ENCODE assay signal across 8 mouse cellular contexts in the genomic region with DNA sequence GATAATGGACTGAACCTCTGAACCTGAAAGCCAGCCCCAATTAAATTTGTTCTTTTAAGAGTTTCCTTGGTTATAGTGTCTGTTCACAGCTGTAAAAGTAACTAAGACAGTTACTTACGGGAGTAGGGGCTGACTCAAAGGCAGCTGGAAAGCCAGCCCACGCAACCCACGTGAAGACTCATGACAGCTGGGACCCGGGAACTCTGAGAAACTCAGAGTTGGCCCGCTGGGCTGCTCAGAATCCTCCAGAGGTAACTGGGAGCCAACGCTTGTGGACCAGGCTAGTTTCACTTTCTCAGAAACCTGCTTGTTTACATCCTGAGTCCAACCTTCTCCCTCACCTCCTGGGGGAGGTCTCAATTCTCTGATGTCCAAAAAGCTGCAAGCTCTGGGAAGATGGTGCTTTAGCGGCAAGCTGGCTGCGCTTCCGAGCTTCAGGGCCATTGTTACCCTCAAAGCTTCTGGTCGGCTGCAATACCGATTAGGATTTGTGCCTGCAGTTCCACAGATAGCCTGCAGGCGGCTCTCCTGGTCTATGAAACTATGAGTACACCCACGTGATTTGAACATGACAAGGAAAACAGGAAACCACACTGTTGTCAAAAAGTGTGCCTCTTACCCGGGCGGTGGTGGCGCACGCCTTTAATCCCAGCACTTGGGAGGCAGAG. TPM values are rescaled to one million over a fixed set of nuclear protein-coding genes. Genes with fewer than 3 reads are reported as not detected.
DNase-seq lines count a peak whose midpoint lies in the region; ATAC-seq and TF ChIP-seq lines count a peak whose summit lies in the region.

No protein-coding gene starts in this region.

- H3K9me3 ChIP-seq in forebrain, embryonic 12.5 days, result no peaks in the 10 kb centered on the region
- H3K9me3 ChIP-seq in heart, embryonic 16.5 days (replicated peaks; ENCODE audit: control insufficient read depth, low read length), result no peaks in the 10 kb centered on the region
- no peaks in the 10 kb centered on the region for H3K9me3 ChIP-seq in liver, embryonic 14.5 days (ENCODE audit: control insufficient read depth, low read length)
- H3K9me3 ChIP-seq in stomach, embryonic 15.5 days, result no peaks in the 10 kb centered on the region

- 0 out of 2 replicates have a peak overlapping the region, but pooled peaks have one; percentile 15 for H3K4me3 ChIP-seq in forebrain, embryonic 12.5 days (replicated peaks)
- peak overlapping the region; percentile 41 for H3K4me3 ChIP-seq in heart, embryonic 16.5 days (ENCODE audit: low read length)
- peak overlapping the region; percentile 58 to 74 for H3K4me3 ChIP-seq in liver, embryonic 14.5 days (ENCODE audit: insufficient read depth in 1 of 2, low read depth in 2 of 2, low read length in 2 of 2)
- peak overlapping the region; percentile 24 for H3K4me3 ChIP-seq in stomach, embryonic 15.5 days (replicated peaks)

- H3K36me3 ChIP-seq in forebrain, embryonic 12.5 days (replicated peaks), result peaks cover 19% of the 10 kb centered on the region
- peaks cover 14% of the 10 kb centered on the region for H3K36me3 ChIP-seq in heart, embryonic 16.5 days (ENCODE audit: control insufficient read depth, insufficient read depth)
- peaks cover 10% of the 10 kb centered on the region for H3K36me3 ChIP-seq in liver, embryonic 14.5 days (replicated peaks; ENCODE audit: control insufficient read depth, insufficient read depth, low read depth)
- peaks cover 9% of the 10 kb centered on the region; the same call in 1 of the 2 replicates for H3K36me3 ChIP-seq in stomach, embryonic 15.5 days

- 14% methylated on average over 17 of the region's 17 CpGs for WGBS in forebrain, embryonic 12.5 days
- 11% methylated on average over 17 of the region's 17 CpGs for WGBS in heart, embryonic 16.5 days
- WGBS in liver, embryonic 14.5 days (ENCODE audit: insufficient replicate concordance), result 6% methylated on average over 17 of the region's 17 CpGs
- 14% methylated on average over 17 of the region's 17 CpGs for WGBS in stomach, embryonic 15.5 days

- TF ChIP-seq CTCF in liver, embryonic 14.5 days (IDR thresholded peaks at IDR 0.05; ENCODE audit: low read depth), result peak; percentile 93

- peaks cover 32% of the 10 kb centered on the region for H3K27me3 ChIP-seq in forebrain, embryonic 12.5 days
- peaks cover 8% of the 10 kb centered on the region; the same call in 1 of the 2 replicates for H3K27me3 ChIP-seq in heart, embryonic 16.5 days (ENCODE audit: control insufficient read depth, insufficient read depth, low read length)
- no peaks in the 10 kb centered on the region for H3K27me3 ChIP-seq in liver, embryonic 14.5 days (ENCODE audit: control insufficient read depth, insufficient read depth, low read length)
- H3K27me3 ChIP-seq in stomach, embryonic 15.5 days (replicated peaks), result no peaks in the 10 kb centered on the region

- ATAC-seq in forebrain, embryonic 12.5 days (ENCODE audit: low FRiP score), result peak; percentile 2; the same call in 1 of the 2 replicates
- ATAC-seq in heart, embryonic 16.5 days (replicated peaks; ENCODE audit: extremely low read depth, insufficient read depth, low FRiP score), result peak; percentile 37; the same call in 1 of the 2 replicates
- ATAC-seq in liver, embryonic 14.5 days (ENCODE audit: insufficient read depth), result peak; percentile 49
- no peak for ATAC-seq in stomach, embryonic 15.5 days (ENCODE audit: insufficient read depth, low FRiP score, low read depth)

- peak overlapping the region; percentile 29; the same call in 1 of the 2 replicates for H3K9ac ChIP-seq in forebrain, embryonic 12.5 days
- peak overlapping the region; percentile 38; the same call in 1 of the 2 replicates for H3K9ac ChIP-seq in heart, embryonic 16.5 days (ENCODE audit: low read length)
- peak overlapping the region; percentile 73 for H3K9ac ChIP-seq in liver, embryonic 14.5 days (replicated peaks)
- H3K9ac ChIP-seq in stomach, embryonic 15.5 days, result no peak overlapping the region; the same call in 1 of the 2 replicates

- no peak for TF ChIP-seq EP300 in liver, embryonic 14.5 days (IDR thresholded peaks at IDR 0.05; ENCODE audit: low read depth)

- H3K4me2 ChIP-seq in forebrain, embryonic 12.5 days, result peak overlapping the region; percentile 40
- H3K4me2 ChIP-seq in heart, embryonic 16.5 days (ENCODE audit: low read depth, low read length), result peak overlapping the region; percentile 62
- peak overlapping the region; percentile 79 for H3K4me2 ChIP-seq in liver, embryonic 14.5 days (ENCODE audit: low read depth)
- H3K4me2 ChIP-seq in stomach, embryonic 15.5 days, result peak overlapping the region; percentile 47

- H3K27ac ChIP-seq in forebrain, embryonic 12.5 days, result no peak overlapping the region
- H3K27ac ChIP-seq in heart, embryonic 16.5 days (ENCODE audit: low read length), result no peak overlapping the region
- peak overlapping the region; percentile 83 for H3K27ac ChIP-seq in liver, embryonic 14.5 days
- no peak overlapping the region for H3K27ac ChIP-seq in stomach, embryonic 15.5 days

- peak; percentile 92 to 98 for DNase-seq in CD8-positive naive resting alpha-beta T cell, adult 2 months (ENCODE audit: low read depth in 2 of 2, low spot score in 2 of 2)
- DNase-seq in c-Kit-positive CD71-negative TER-119-negative erythroid progenitor cells, embryonic 14.5 days (ENCODE audit: low read depth), result peak; percentile 96
- DNase-seq in kidney, postnatal 25 days, result peak; percentile 95 to 98
- DNase-seq in liver, embryonic 14.5 days (ENCODE audit: low read depth in 3 of 3, low spot score in 3 of 3), result peak; percentile 87 to 90 (median 89)
- peak; percentile 88 for DNase-seq in neural tube, embryonic 10.5 days (ENCODE audit: extremely low spot score, low spot score)

- H3K4me1 ChIP-seq in forebrain, embryonic 12.5 days, result peaks cover 9% of the 10 kb centered on the region
- peaks cover 7% of the 10 kb centered on the region for H3K4me1 ChIP-seq in heart, embryonic 16.5 days (ENCODE audit: control insufficient read depth, insufficient read depth, low read length)
- H3K4me1 ChIP-seq in liver, embryonic 14.5 days (replicated peaks; ENCODE audit: control insufficient read depth in 2 of 2, insufficient read depth in 2 of 2, low read length in 1 of 2), result peaks cover 3 to 20% of the 10 kb centered on the region in 2 experiments
- peaks cover 7% of the 10 kb centered on the region; the same call in 1 of the 2 replicates for H3K4me1 ChIP-seq in stomach, embryonic 15.5 days

RNA-seq across cellular contexts. Expression of a gene that starts 4.6 kb away (rescaled TPM):
- 37.2 and 39.2 TPM in 2 replicates for polyA plus RNA-seq in forebrain, embryonic 12.5 days (2016; fragmentation: Nextera tagmentation; extraction: Ambion mirVana)
- 90.5 and 110 TPM in 2 replicates for polyA plus RNA-seq in heart, embryonic 16.5 days (2015; fragmentation: Nextera tagmentation; extraction: Ambion mirVana)
- 29.2 and 37.1 TPM in 2 replicates for polyA plus RNA-seq in liver, embryonic 14.5 days (2012; rRNA removed)
- 55.6 and 57.2 TPM in 2 replicates for polyA plus RNA-seq in liver, embryonic 14.5 days (2014; fragmentation: Nextera tagmentation; extraction: Ambion mirVana)
- 135 and 148 TPM in 2 replicates for polyA plus RNA-seq in stomach, embryonic 15.5 days (2015; fragmentation: Nextera tagmentation; extraction: Ambion mirVana)

RNA-seq across cellular contexts. Expression of a gene that starts 16.4 kb away (rescaled TPM):
- polyA plus RNA-seq in forebrain, embryonic 12.5 days (2016; fragmentation: Nextera tagmentation; extraction: Ambion mirVana), result 614 and 623 TPM in 2 replicates
- 256 and 260 TPM in 2 replicates for polyA plus RNA-seq in heart, embryonic 16.5 days (2015; fragmentation: Nextera tagmentation; extraction: Ambion mirVana)
- 161 and 199 TPM in 2 replicates for polyA plus RNA-seq in liver, embryonic 14.5 days (2012; rRNA removed)
- 127 and 143 TPM in 2 replicates for polyA plus RNA-seq in liver, embryonic 14.5 days (2014; fragmentation: Nextera tagmentation; extraction: Ambion mirVana)
- 361 and 392 TPM in 2 replicates for polyA plus RNA-seq in stomach, embryonic 15.5 days (2015; fragmentation: Nextera tagmentation; extraction: Ambion mirVana)

RNA-seq across cellular contexts. Expression of a gene that starts 22.4 kb away (rescaled TPM):
- 11.0 and 12.9 TPM in 2 replicates for polyA plus RNA-seq in forebrain, embryonic 12.5 days (2016; fragmentation: Nextera tagmentation; extraction: Ambion mirVana)
- polyA plus RNA-seq in heart, embryonic 16.5 days (2015; fragmentation: Nextera tagmentation; extraction: Ambion mirVana), result 8.4 and 8.8 TPM in 2 replicates
- 3.6 and 4.2 TPM in 2 replicates for polyA plus RNA-seq in liver, embryonic 14.5 days (2012; rRNA removed)
- 1.1 and 1.3 TPM in 2 replicates for polyA plus RNA-seq in liver, embryonic 14.5 days (2014; fragmentation: Nextera tagmentation; extraction: Ambion mirVana)
- 12.5 and 14.1 TPM in 2 replicates for polyA plus RNA-seq in stomach, embryonic 15.5 days (2015; fragmentation: Nextera tagmentation; extraction: Ambion mirVana)

RNA-seq across cellular contexts. Expression of a gene that starts 24.5 kb away (rescaled TPM):
- 16.2 and 17.3 TPM in 2 replicates for polyA plus RNA-seq in forebrain, embryonic 12.5 days (2016; fragmentation: Nextera tagmentation; extraction: Ambion mirVana)
- 10.1 and 10.4 TPM in 2 replicates for polyA plus RNA-seq in heart, embryonic 16.5 days (2015; fragmentation: Nextera tagmentation; extraction: Ambion mirVana)
- 1.8 and 1.9 TPM in 2 replicates for polyA plus RNA-seq in liver, embryonic 14.5 days (2012; rRNA removed)
- polyA plus RNA-seq in liver, embryonic 14.5 days (2014; fragmentation: Nextera tagmentation; extraction: Ambion mirVana), result 0.76 and 0.97 TPM in 2 replicates
- polyA plus RNA-seq in stomach, embryonic 15.5 days (2015; fragmentation: Nextera tagmentation; extraction: Ambion mirVana), result 5.1 and 5.9 TPM in 2 replicates

RNA-seq across cellular contexts. Expression of a gene that starts 37.3 kb away (rescaled TPM):
- 0.41 TPM in 2 replicates for polyA plus RNA-seq in forebrain, embryonic 12.5 days (2016; fragmentation: Nextera tagmentation; extraction: Ambion mirVana)
- 0.41 and 1.2 TPM in 2 replicates for polyA plus RNA-seq in heart, embryonic 16.5 days (2015; fragmentation: Nextera tagmentation; extraction: Ambion mirVana)
- polyA plus RNA-seq in liver, embryonic 14.5 days (2012; rRNA removed), result 0.19 and 0.21 TPM in 2 replicates
- polyA plus RNA-seq in liver, embryonic 14.5 days (2014; fragmentation: Nextera tagmentation; extraction: Ambion mirVana), result not detected in 2 replicates
- 0.86 TPM in 1 of 2 replicates, not detected in the other for polyA plus RNA-seq in stomach, embryonic 15.5 days (2015; fragmentation: Nextera tagmentation; extraction: Ambion mirVana)

Comparison
In these comparisons a context has a peak if more than half of its experiments do, and no peak if none do; other contexts are left out.
1. H3K4me3 ChIP-seq: peak in every context shown above with its lines; median percentile 66 in liver, embryonic 14.5 days; 41 in heart, embryonic 16.5 days; 24 in stomach, embryonic 15.5 days; 15 in forebrain, embryonic 12.5 days.